Mouse (Mus musculus) cerebellum, adult 2 months (tissue): ENCODE results near the gene Prf1.

ENCODE experiments used
- CTCF ChIP-seq: fragments of 200-500 bp; IDR thresholded peaks from 2 replicates; pipeline ENCODE4 v1.5.1; 2011; ENCODE audit warnings: low read depth, mild to moderate bottlenecking, control low read depth, low read length, moderate library complexity, borderline replicate concordance; ENCODE audit not compliant: insufficient read depth
- POLR2A ChIP-seq: fragments of 200-500 bp; IDR thresholded peaks from 2 replicates; pipeline ENCODE4 v1.6.1; 2011; ENCODE audit warnings: low read length, control low read depth, borderline replicate concordance; ENCODE audit not compliant: insufficient read depth

GRCm38 (mm10) chr10:61258131-61258530 is 39.5 kb upstream of the Prf1 start:
- TF ChIP-seq CTCF (no peak), POLR2A (no peak)
